Mouse (Mus musculus): ENCODE data around the gene Golm1. TPM values are rescaled to one million over a fixed set of nuclear protein-coding genes. Genes with fewer than 3 reads are reported as not detected.
"Not testable (repeated sequence)": the region's sequence is repeated elsewhere in the genome, so short reads cannot be mapped to it uniquely, and the experiment has no call there.

The Golm1 gene
- polyA plus RNA-seq (2021): 290 TPM

DNA sequence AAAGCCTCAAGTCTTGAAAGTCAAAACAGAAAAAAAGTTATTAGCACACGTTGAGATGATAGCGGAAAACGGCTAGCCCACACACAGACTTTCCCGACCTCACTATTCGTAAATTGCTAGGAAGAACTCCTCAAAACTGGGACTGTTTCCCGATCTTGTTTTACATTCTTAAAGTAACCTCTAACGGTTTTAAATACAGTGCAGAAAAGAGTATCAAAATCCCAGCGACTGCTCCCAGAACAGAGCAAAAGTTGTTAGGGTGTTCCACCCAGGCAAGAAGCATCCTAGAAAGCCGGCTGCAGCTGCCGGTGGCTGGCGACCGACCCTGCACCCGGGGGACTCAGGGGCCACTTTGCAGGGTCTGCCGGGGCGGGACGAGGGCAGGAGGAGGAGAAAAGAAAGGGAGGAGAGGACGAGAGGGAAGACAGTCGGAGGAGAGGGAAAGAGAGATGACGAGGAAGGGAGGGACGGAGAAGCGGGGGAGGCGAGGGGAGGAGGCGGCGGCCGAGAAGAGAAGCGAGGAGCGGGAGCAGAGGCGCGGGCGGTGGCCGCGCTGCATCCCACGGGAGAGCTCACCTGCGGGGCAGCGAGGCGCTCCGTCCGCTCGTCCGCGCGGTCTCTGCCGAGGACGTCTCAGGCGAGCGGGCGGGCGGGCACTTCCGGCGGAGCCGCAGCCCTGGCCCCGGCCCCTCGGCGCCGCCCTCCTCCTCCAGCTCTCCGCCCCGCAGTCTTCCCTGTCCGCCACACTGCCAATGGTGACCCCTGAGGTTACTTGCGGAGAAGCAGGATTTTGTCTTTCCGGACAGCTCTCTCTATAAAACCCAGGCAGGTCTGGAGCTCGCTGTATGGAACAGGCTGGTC lies at the start of gene Golm1:
Gene Golm1, minus strand, starts transcription at position 661 of the 861 bp plus-strand sequence.
- ChIA-PET CTCF (interaction anchor here (1.7 to 2.3 kb wide), 2 partner anchors 12 to 53 kb away, joined by 4 to 6 read pairs; no protein-coding TSS in a partner anchor), POLR2A (interaction anchor here (0.7 to 2.2 kb wide), 4 partner anchors 9 to 127 kb away, joined by 3 to 7 read pairs (median 3); no protein-coding TSS in a partner anchor)
- in situ Hi-C loops (cut with MboI; ENCODE audit: low pct_unique_long_range_greater_than_20kb): no loop called here
- no peaks in the 10 kb centered on the region for H3K27me3 ChIP-seq
- ATAC-seq (peak; percentile 73), DNase-seq (ENCODE audit: low read depth, low spot score) (peak; percentile 20)
- TF ChIP-seq CTCF (IDR thresholded peaks at IDR 0.05): no peak

DNA sequence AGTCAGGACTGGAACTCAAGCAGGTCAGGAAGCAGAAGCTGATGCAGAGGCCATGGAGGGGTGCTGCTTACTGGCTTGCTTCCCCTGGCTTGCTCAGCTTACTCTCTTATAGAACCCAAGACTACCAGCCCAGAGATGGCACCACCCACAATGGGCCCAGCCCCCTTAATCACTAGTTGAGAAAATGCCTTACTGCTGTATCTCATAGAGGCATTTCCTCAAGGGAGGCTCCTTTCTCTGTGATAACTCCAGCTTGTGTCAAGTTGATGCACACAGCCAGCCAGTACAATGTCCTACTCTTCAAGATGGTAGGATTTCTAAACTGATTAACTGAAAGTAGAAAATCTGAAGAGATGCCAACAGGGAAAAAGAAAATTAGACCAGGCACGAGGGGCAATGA lies 46.5 kb upstream of the Golm1 start:
- POLR2A ChIA-PET; CTCF ChIA-PET; DNase-seq (ENCODE audit: low read depth, low spot score); ATAC-seq; H3K27me3 ChIP-seq: not testable (repeated sequence)
- in situ Hi-C loops (cut with MboI; ENCODE audit: low pct_unique_long_range_greater_than_20kb): loop anchor here (10.0 kb wide), 1 partner anchor 1087 kb away; no protein-coding TSS in a partner anchor

DNA sequence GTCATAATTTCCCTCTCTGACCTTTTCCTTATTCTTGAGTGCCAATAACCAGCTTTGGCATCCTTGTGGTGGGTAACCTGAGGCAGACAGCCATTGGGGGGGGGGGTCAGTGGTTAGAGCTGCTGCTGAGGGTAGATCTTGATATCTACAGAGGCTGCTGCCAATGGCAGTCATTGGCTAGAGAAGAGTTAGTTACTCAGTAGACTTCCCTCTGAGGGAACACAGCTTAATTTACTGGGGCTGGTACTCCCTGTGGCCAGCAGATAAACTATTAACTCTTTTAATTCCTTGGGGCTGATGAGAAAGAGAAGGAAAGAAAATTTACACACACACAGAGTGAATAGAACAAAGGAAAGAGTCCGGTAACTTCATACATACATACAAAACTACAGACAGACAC lies 43.9 kb upstream of the Golm1 start:
- no peak for TF ChIP-seq CTCF (IDR thresholded peaks at IDR 0.05)
- POLR2A ChIA-PET: no interaction called here
- no peaks in the 10 kb centered on the region for H3K27me3 ChIP-seq
- no peak for ATAC-seq
- CTCF ChIA-PET: interaction anchor here (0.6 to 1.7 kb wide), 2 partner anchors 9 kb away, joined by 3 to 5 read pairs; no protein-coding TSS in a partner anchor
- in situ Hi-C loops (cut with MboI; ENCODE audit: low pct_unique_long_range_greater_than_20kb): no loop called here
- DNase-seq (ENCODE audit: low read depth, low spot score): no peak

DNA sequence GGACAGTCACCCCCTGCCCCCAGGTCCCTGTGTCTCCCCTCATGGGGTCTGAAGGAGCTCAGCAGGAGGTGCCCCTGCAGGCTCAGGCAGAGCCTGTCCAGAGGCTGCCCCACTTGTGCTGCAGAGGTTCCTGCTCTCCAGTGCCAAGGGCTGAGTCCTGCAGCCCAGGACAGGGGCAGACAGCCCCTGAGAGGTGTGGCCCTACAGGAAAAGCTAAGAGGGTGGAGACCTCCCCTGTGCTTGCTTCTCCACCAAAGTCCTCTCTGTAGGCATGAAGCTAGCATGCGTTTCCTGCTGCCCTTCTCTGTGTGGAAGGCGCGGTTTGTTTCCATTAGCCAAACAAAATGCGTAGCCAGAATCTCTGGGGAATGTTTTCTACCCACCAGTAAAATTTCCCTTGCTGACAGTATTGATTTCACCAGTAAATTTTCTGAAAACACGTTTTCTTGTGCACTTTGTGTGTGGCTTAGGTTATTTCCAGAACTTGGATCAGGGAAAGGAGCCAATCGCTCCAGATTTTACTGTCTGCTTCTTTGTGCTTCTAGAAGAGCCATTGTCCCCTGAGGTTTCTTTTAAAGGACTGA lies 43.3 kb upstream of the Golm1 start:
- DNase-seq (ENCODE audit: low read depth, low spot score); in situ Hi-C loops (cut with MboI; ENCODE audit: low pct_unique_long_range_greater_than_20kb); H3K27me3 ChIP-seq; POLR2A ChIA-PET: not testable (repeated sequence)
- ATAC-seq: peak; percentile 12
- CTCF ChIA-PET: interaction anchor here (0.6 to 1.7 kb wide), 2 partner anchors 9 to 10 kb away, joined by 3 to 5 read pairs; no protein-coding TSS in a partner anchor

DNA sequence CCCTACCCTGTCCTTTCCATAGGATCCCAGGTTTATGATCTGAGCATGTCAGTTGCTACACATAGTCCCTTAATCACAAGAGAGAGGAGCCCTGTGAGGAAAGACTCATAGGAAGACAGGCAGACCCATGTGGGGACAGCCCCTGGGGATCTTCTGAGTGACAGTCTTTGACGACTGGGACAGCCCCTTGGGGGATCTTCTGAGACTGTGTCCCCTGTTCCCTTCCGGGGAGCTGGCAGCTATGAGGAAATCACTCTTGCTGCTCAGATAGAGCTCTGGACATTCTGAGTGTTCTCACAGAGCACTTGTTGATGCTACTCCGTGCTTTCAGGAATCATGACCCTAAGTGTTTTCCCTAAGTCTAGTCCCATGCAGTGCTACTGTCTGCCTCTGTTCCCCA lies 38.1 kb upstream of the Golm1 start:
- POLR2A ChIA-PET: interaction anchor here (0.5 kb wide), 1 partner anchor 29 kb away, joined by 4 read pairs; no protein-coding TSS in a partner anchor
- peaks cover 9% of the 10 kb centered on the region for H3K27me3 ChIP-seq
- ATAC-seq: no peak
- in situ Hi-C loops (cut with MboI; ENCODE audit: low pct_unique_long_range_greater_than_20kb): no loop called here
- CTCF ChIA-PET: interaction anchor here (1.0 kb wide), 1 partner anchor 15 kb away, joined by 3 read pairs; no protein-coding TSS in a partner anchor
- no peak for DNase-seq (ENCODE audit: low read depth, low spot score)
- no peak for TF ChIP-seq CTCF (IDR thresholded peaks at IDR 0.05)

DNA sequence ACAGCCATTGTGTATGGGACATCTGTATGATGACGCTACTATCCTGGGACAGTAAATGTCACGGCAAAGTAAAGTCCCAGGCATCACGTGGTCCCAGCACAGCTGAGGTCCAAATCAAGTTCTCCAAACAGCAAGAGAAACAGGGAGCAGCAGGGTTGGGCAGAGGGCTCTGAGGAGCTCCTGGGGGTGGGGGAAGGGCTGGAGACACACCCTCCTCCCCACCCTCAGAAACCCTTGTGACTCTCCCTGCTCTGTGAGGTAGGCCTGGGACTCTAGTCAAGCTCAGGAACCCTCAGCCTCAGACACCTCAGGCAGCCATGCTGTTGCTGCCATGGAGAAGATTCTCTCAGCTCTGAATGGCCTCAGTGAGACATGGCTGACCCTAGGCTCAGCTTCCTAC lies 36.4 kb upstream of the Golm1 start, which contains the start of gene Spata31d1b:
Gene Spata31d1b, plus strand, starts transcription at position 301 of the 400 bp plus-strand sequence.
- POLR2A ChIA-PET; DNase-seq (ENCODE audit: low read depth, low spot score); H3K27me3 ChIP-seq; in situ Hi-C loops (cut with MboI; ENCODE audit: low pct_unique_long_range_greater_than_20kb): not testable (repeated sequence)
- CTCF ChIA-PET: interaction anchor here (1.4 kb wide), 1 partner anchor 17 kb away, joined by 3 read pairs; no protein-coding TSS in a partner anchor
- ATAC-seq: peak; percentile 31

DNA sequence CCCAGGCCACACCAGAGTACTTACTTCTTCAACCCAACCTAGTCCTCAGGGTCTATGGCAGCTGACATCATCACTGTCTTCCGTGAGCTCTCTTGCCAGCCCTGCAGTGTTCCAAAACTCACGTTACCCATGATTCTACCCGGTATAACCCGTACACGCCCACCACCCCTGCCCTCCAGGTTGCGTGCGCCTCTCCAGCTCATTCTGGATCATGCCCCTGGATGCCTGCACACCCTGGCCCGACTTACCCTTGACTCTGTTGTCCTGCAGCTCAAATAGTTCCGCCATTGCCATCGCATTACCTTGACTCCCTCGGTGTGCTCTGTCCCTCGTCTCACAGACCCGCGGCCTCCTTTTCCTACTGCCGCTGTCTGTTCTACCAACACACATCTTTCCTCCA lies 34.6 kb upstream of the Golm1 start, which contains the start of gene Spata31d1a:
Gene Spata31d1a, minus strand, starts transcription at position 101 of the 400 bp plus-strand sequence.
- no peak for TF ChIP-seq CTCF (IDR thresholded peaks at IDR 0.05)
- POLR2A ChIA-PET: no interaction called here
- no peak for ATAC-seq
- CTCF ChIA-PET: no interaction called here
- DNase-seq (ENCODE audit: low read depth, low spot score): no peak
- H3K27me3 ChIP-seq: peaks cover 9% of the 10 kb centered on the region
- in situ Hi-C loops (cut with MboI; ENCODE audit: low pct_unique_long_range_greater_than_20kb): no loop called here

DNA sequence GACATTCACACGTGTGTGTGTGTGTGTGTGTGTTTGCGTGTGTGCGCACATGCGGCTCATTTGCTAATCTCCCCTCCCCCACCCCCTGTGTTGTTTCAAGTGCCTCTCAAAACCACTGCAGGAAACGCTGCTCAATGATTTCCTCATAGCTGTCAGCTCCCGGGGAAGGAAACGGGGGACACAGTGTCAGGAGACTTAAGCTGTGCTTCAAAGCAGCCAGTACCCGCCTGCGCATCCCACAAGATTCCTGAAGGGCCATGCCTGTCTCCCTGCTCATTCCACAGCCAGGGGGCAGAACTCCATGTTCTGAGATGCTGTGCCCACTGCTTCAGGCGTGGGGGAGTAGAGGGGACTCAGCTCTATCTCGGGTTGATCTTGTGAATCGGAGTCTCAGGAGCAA lies 29.0 kb upstream of the Golm1 start:
- in situ Hi-C loops (cut with MboI; ENCODE audit: low pct_unique_long_range_greater_than_20kb): no loop called here
- POLR2A ChIA-PET: interaction anchor here (0.6 kb wide), 1 partner anchor 56 kb away, joined by 4 read pairs; no protein-coding TSS in a partner anchor
- DNase-seq (ENCODE audit: low read depth, low spot score) (no peak), ATAC-seq (no peak)
- no peak for TF ChIP-seq CTCF (IDR thresholded peaks at IDR 0.05)
- CTCF ChIA-PET: no interaction called here
- H3K27me3 ChIP-seq: peaks cover 9% of the 10 kb centered on the region

DNA sequence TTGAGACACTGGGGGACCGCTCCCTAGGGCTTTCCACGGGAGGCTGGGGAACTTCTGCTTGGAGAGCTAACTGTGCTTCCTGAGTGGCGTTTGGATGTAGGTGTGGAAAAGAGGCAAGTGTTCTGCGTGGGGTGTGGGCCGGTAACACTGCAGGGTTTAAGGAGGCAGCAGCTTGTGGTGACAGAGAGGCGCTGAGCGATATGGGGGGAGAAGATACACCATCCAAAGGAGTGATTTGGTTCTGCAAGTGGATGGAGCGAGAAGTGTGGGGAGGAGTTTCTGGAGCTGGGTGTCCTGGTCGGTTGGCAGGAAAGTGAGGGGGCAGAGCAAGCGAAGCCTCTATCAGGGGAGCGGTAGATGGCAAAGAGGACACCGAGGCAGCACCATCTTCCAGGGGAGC lies 27.9 kb upstream of the Golm1 start:
- DNase-seq (ENCODE audit: low read depth, low spot score): no peak
- peaks cover 9% of the 10 kb centered on the region for H3K27me3 ChIP-seq
- no peak for ATAC-seq
- TF ChIP-seq CTCF (IDR thresholded peaks at IDR 0.05): no peak
- ChIA-PET POLR2A (no interaction called here), CTCF (no interaction called here)
- in situ Hi-C loops (cut with MboI; ENCODE audit: low pct_unique_long_range_greater_than_20kb): no loop called here

DNA sequence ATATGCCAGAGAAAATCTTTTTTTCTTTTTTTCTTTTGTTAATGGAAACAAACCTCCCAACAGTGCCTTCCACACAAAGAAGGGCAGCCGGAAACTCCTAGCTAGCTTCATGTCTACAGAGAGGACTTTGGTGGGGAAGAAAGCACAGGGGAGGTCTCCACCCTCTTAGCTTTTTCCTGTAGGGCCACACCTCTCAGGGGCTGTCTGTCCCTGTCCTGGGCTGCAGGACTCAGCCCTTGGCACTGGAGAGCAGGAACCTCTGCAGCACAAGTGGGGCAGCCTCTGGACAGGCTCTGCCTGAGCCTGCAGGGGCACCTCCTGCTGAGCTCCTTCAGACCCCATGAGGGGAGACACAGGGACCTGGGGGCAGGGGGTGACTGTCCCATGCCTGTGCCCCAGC lies 24.5 kb upstream of the Golm1 start:
- ATAC-seq; POLR2A ChIA-PET; in situ Hi-C loops (cut with MboI; ENCODE audit: low pct_unique_long_range_greater_than_20kb); CTCF ChIA-PET; H3K27me3 ChIP-seq; DNase-seq (ENCODE audit: low read depth, low spot score): not testable (repeated sequence)

DNA sequence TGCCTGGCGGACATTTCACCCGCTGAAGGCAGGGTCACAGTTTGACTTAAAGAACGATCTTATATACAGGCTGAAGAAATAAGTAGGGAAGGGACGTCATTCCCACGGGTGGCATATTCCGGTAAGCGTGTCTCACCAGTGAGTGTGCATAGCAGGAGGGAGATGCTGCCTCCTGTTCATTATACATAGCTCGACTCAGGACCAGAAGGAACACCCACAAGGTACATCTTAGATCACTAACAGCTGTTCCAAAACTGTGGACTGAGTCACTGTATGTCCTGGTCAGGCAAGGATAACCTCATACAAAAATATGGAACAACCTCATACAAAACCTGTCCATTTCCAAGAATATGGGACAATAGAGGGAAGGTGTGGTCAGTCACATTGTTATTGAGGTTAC lies 23.5 kb upstream of the Golm1 start:
- ChIA-PET POLR2A (no interaction called here), CTCF (interaction anchor here (1.5 kb wide), 1 partner anchor 10 kb away, joined by 3 read pairs; no protein-coding TSS in a partner anchor)
- in situ Hi-C loops (cut with MboI; ENCODE audit: low pct_unique_long_range_greater_than_20kb): no loop called here
- DNase-seq (ENCODE audit: low read depth, low spot score) (no peak), ATAC-seq (no peak)
- H3K27me3 ChIP-seq: peaks cover 8% of the 10 kb centered on the region
- no peak for TF ChIP-seq CTCF (IDR thresholded peaks at IDR 0.05)

Data from Patski (cell line).